8 mouse cellular contexts compared by ENCODE assay signal in genomic region chr11:97700746-97701580, GRCm38 (mm10). TPM values are rescaled to one million over a fixed set of nuclear protein-coding genes. Genes with fewer than 3 reads are reported as not detected.
A peak's percentile ranks its signal among the peaks of the same experiment; 100 is the strongest.
DNase-seq lines count a peak whose midpoint lies in the region; ATAC-seq and TF ChIP-seq lines count a peak whose summit lies in the region.

No protein-coding gene starts in this region.

- no peaks in the 10 kb centered on the region for H3K27me3 ChIP-seq in forebrain, embryonic 12.5 days
- H3K27me3 ChIP-seq in intestine, postnatal 0 days (replicated peaks; ENCODE audit: control insufficient read depth, insufficient read depth, low read length): no peaks in the 10 kb centered on the region
- H3K27me3 ChIP-seq in lung, embryonic 15.5 days: no peaks in the 10 kb centered on the region
- H3K27me3 ChIP-seq in stomach, embryonic 16.5 days (ENCODE audit: control insufficient read depth, insufficient read depth, low read length): no peaks in the 10 kb centered on the region

- peaks cover 53% of the 10 kb centered on the region for H3K4me1 ChIP-seq in forebrain, embryonic 12.5 days
- peaks cover 12% of the 10 kb centered on the region for H3K4me1 ChIP-seq in intestine, postnatal 0 days (replicated peaks; ENCODE audit: control insufficient read depth, insufficient read depth, low read length)
- peaks cover 47% of the 10 kb centered on the region for H3K4me1 ChIP-seq in lung, embryonic 15.5 days
- H3K4me1 ChIP-seq in stomach, embryonic 16.5 days (ENCODE audit: control insufficient read depth, insufficient read depth, low read length): peaks cover 43% of the 10 kb centered on the region

- TF ChIP-seq CTCF in intestine, postnatal 0 days (IDR thresholded peaks at IDR 0.05; ENCODE audit: low read depth): no peak

- H3K27ac ChIP-seq in forebrain, embryonic 12.5 days: peak overlapping the region; percentile 99
- peak overlapping the region; percentile 98 for H3K27ac ChIP-seq in intestine, postnatal 0 days (ENCODE audit: low read depth, low read length)
- peak overlapping the region; percentile 100 for H3K27ac ChIP-seq in lung, embryonic 15.5 days
- peak overlapping the region; percentile 100 for H3K27ac ChIP-seq in stomach, embryonic 16.5 days (ENCODE audit: low read length)

- peak; percentile 29 for DNase-seq in CD4-positive, CD25-positive, alpha-beta regulatory T cell, adult 2 months (ENCODE audit: low read depth, low spot score)
- peak; percentile 16 to 26 for DNase-seq in B cell, adult 2 months
- no peak for DNase-seq in frontal cortex, postnatal 36 days (ENCODE audit: low spot score in 2 of 2)

- 18% methylated on average over 30 of the region's 30 CpGs for WGBS in forebrain, embryonic 12.5 days
- WGBS in intestine, postnatal 0 days: 15% methylated on average over 30 of the region's 30 CpGs
- WGBS in lung, embryonic 15.5 days: 14% methylated on average over 30 of the region's 30 CpGs
- 15% methylated on average over 30 of the region's 30 CpGs for WGBS in stomach, embryonic 16.5 days

- no peaks in the 10 kb centered on the region for H3K9me3 ChIP-seq in forebrain, embryonic 12.5 days
- H3K9me3 ChIP-seq in intestine, postnatal 0 days (ENCODE audit: control insufficient read depth): no peaks in the 10 kb centered on the region
- no peaks in the 10 kb centered on the region for H3K9me3 ChIP-seq in lung, embryonic 15.5 days
- H3K9me3 ChIP-seq in stomach, embryonic 16.5 days (replicated peaks; ENCODE audit: control insufficient read depth, low read length): no peaks in the 10 kb centered on the region

- H3K9ac ChIP-seq in forebrain, embryonic 12.5 days: peak overlapping the region; percentile 95
- H3K9ac ChIP-seq in intestine, postnatal 0 days (ENCODE audit: low read depth, low read length): peak overlapping the region; percentile 85
- peak overlapping the region; percentile 86 for H3K9ac ChIP-seq in lung, embryonic 15.5 days
- peak overlapping the region; percentile 98 for H3K9ac ChIP-seq in stomach, embryonic 16.5 days (ENCODE audit: low read length)

- H3K36me3 ChIP-seq in forebrain, embryonic 12.5 days (replicated peaks): peaks cover 6% of the 10 kb centered on the region
- no peaks in the 10 kb centered on the region for H3K36me3 ChIP-seq in intestine, postnatal 0 days (ENCODE audit: control insufficient read depth, insufficient read depth)
- H3K36me3 ChIP-seq in lung, embryonic 15.5 days: peaks cover 11% of the 10 kb centered on the region
- no peaks in the 10 kb centered on the region for H3K36me3 ChIP-seq in stomach, embryonic 16.5 days (ENCODE audit: control insufficient read depth, insufficient read depth, low read length)

- peak overlapping the region; percentile 86 for H3K4me3 ChIP-seq in forebrain, embryonic 12.5 days (replicated peaks)
- H3K4me3 ChIP-seq in intestine, postnatal 0 days (ENCODE audit: low read depth, low read length): peak overlapping the region; percentile 77
- H3K4me3 ChIP-seq in lung, embryonic 15.5 days: peak overlapping the region; percentile 90
- H3K4me3 ChIP-seq in stomach, embryonic 16.5 days (replicated peaks; ENCODE audit: low read length): peak overlapping the region; percentile 93

- ATAC-seq in CD4-positive, CD25-positive, alpha-beta regulatory T cell, adult 4 months: no peak
- ATAC-seq in forebrain, embryonic 12.5 days (ENCODE audit: low FRiP score): no peak
- ATAC-seq in intestine, postnatal 0 days: no peak
- no peak for ATAC-seq in lung, embryonic 15.5 days (ENCODE audit: borderline replicate concordance, extremely low read depth, low FRiP score, low TSS enrichment)
- no peak for ATAC-seq in stomach, embryonic 16.5 days (ENCODE audit: insufficient read depth, low FRiP score)

- peak overlapping the region; percentile 84 for H3K4me2 ChIP-seq in forebrain, embryonic 12.5 days
- peak overlapping the region; percentile 79 for H3K4me2 ChIP-seq in intestine, postnatal 0 days (replicated peaks; ENCODE audit: low read depth)
- peak overlapping the region; percentile 95 for H3K4me2 ChIP-seq in lung, embryonic 15.5 days
- H3K4me2 ChIP-seq in stomach, embryonic 16.5 days (ENCODE audit: low read depth, low read length): peak overlapping the region; percentile 95

RNA-seq across cellular contexts. Expression of gene Pcgf2, which starts 0.7 kb away (rescaled TPM):
- 1 to 10 TPM; 2.9 to 4.6 TPM for polyA plus RNA-seq in CD4-positive, CD25-positive, alpha-beta regulatory T cell, adult 4 months (2017; shearing (Covaris generic))
- 24.2 TPM in 2 replicates for polyA plus RNA-seq in forebrain, embryonic 12.5 days (2016; fragmentation: Nextera tagmentation; extraction: Ambion mirVana)
- polyA plus RNA-seq in intestine, postnatal 0 days (2015; fragmentation: Nextera tagmentation; extraction: Ambion mirVana): 7.9 and 8.9 TPM in 2 replicates
- 12.1 and 13.2 TPM in 2 replicates for polyA plus RNA-seq in lung, embryonic 15.5 days (2015; fragmentation: Nextera tagmentation; extraction: Ambion mirVana)
- polyA plus RNA-seq in stomach, embryonic 16.5 days (2015; fragmentation: Nextera tagmentation; extraction: Ambion mirVana): 8.9 and 9.4 TPM in 2 replicates

RNA-seq across cellular contexts. Expression of gene Psmb3, which starts 2.2 kb away (rescaled TPM):
- polyA plus RNA-seq in CD4-positive, CD25-positive, alpha-beta regulatory T cell, adult 4 months (2017; shearing (Covaris generic)): 100 to 1,000 TPM; 453 to 558 TPM
- polyA plus RNA-seq in forebrain, embryonic 12.5 days (2016; fragmentation: Nextera tagmentation; extraction: Ambion mirVana): 457 TPM in 2 replicates
- 391 and 439 TPM in 2 replicates for polyA plus RNA-seq in intestine, postnatal 0 days (2015; fragmentation: Nextera tagmentation; extraction: Ambion mirVana)
- 465 and 505 TPM in 2 replicates for polyA plus RNA-seq in lung, embryonic 15.5 days (2015; fragmentation: Nextera tagmentation; extraction: Ambion mirVana)
- 363 and 373 TPM in 2 replicates for polyA plus RNA-seq in stomach, embryonic 16.5 days (2015; fragmentation: Nextera tagmentation; extraction: Ambion mirVana)

RNA-seq across cellular contexts. Expression of gene Cisd3, which starts 15.3 kb away (rescaled TPM):
- polyA plus RNA-seq in CD4-positive, CD25-positive, alpha-beta regulatory T cell, adult 4 months (2017; shearing (Covaris generic)): 10 to 100 TPM; 63.5 to 80.3 TPM
- 13.2 and 14.9 TPM in 2 replicates for polyA plus RNA-seq in forebrain, embryonic 12.5 days (2016; fragmentation: Nextera tagmentation; extraction: Ambion mirVana)
- polyA plus RNA-seq in intestine, postnatal 0 days (2015; fragmentation: Nextera tagmentation; extraction: Ambion mirVana): 122 and 123 TPM in 2 replicates
- polyA plus RNA-seq in lung, embryonic 15.5 days (2015; fragmentation: Nextera tagmentation; extraction: Ambion mirVana): 44.1 and 45.5 TPM in 2 replicates
- 34.2 and 35.1 TPM in 2 replicates for polyA plus RNA-seq in stomach, embryonic 16.5 days (2015; fragmentation: Nextera tagmentation; extraction: Ambion mirVana)

RNA-seq across cellular contexts. Expression of gene Mllt6, which starts 37.7 kb away (rescaled TPM):
- 10 to 100 TPM in 1 of 2 experiments, 1 to 10 TPM in 1; 8.0 to 14.1 TPM for polyA plus RNA-seq in CD4-positive, CD25-positive, alpha-beta regulatory T cell, adult 4 months (2017; shearing (Covaris generic))
- polyA plus RNA-seq in forebrain, embryonic 12.5 days (2016; fragmentation: Nextera tagmentation; extraction: Ambion mirVana): 3.3 and 3.7 TPM in 2 replicates
- 1.4 and 1.6 TPM in 2 replicates for polyA plus RNA-seq in intestine, postnatal 0 days (2015; fragmentation: Nextera tagmentation; extraction: Ambion mirVana)
- 3.2 and 3.3 TPM in 2 replicates for polyA plus RNA-seq in lung, embryonic 15.5 days (2015; fragmentation: Nextera tagmentation; extraction: Ambion mirVana)
- polyA plus RNA-seq in stomach, embryonic 16.5 days (2015; fragmentation: Nextera tagmentation; extraction: Ambion mirVana): 1.9 and 2.5 TPM in 2 replicates

RNA-seq across cellular contexts. Expression of gene Pip4k2b, which starts 43.5 kb away (rescaled TPM):
- polyA plus RNA-seq in CD4-positive, CD25-positive, alpha-beta regulatory T cell, adult 4 months (2017; shearing (Covaris generic)): 1 to 10 TPM; 1.4 to 2.2 TPM
- 2.7 and 2.8 TPM in 2 replicates for polyA plus RNA-seq in forebrain, embryonic 12.5 days (2016; fragmentation: Nextera tagmentation; extraction: Ambion mirVana)
- polyA plus RNA-seq in intestine, postnatal 0 days (2015; fragmentation: Nextera tagmentation; extraction: Ambion mirVana): 0.43 and 0.63 TPM in 2 replicates
- polyA plus RNA-seq in lung, embryonic 15.5 days (2015; fragmentation: Nextera tagmentation; extraction: Ambion mirVana): 1.6 and 1.8 TPM in 2 replicates
- 1.2 and 1.4 TPM in 2 replicates for polyA plus RNA-seq in stomach, embryonic 16.5 days (2015; fragmentation: Nextera tagmentation; extraction: Ambion mirVana)

Comparison
In these comparisons a context has a peak if more than half of its experiments do, and no peak if none do; other contexts are left out.
1. DNase-seq: peak in CD4-positive, CD25-positive, alpha-beta regulatory T cell, adult 2 months (single experiment) and B cell, adult 2 months (2 of 2); none in frontal cortex, postnatal 36 days (0 of 2).
2. Peak in every context shown above with its lines, with median percentiles within 50 percentile points of each other: H3K27ac ChIP-seq, H3K4me2 ChIP-seq, H3K4me3 ChIP-seq and H3K9ac ChIP-seq.